Mouse (Mus musculus): ENCODE data around the gene Becn1. TPM values are rescaled to one million over a fixed set of nuclear protein-coding genes. Genes with fewer than 3 reads are reported as not detected.
"Not testable (repeated sequence)": the region's sequence is repeated elsewhere in the genome, so short reads cannot be mapped to it uniquely, and the experiment has no call there.

Gene Becn1
- total and polyA plus RNA-seq, 2 experiments from 2014 or later: 88.2 to 107 TPM

GRCm38 (mm10) chr11:101332537-101332936 is 30.5 kb upstream of the Becn1 start:
- Histone ChIP-seq H3K9ac (replicated peaks; ENCODE audit: low read depth, low read length) (no peak overlapping the region), H3K27me3 (ENCODE audit: control insufficient read depth, insufficient read depth, low read length) (no peaks in the 10 kb centered on the region), H3K4me1 (ENCODE audit: control insufficient read depth, insufficient read depth) (peaks cover 12% of the 10 kb centered on the region; the same call in 1 of the 2 replicates), H3K4me2 (ENCODE audit: low read depth, low read length) (peak overlapping the region; percentile 53), H3K36me3 (replicated peaks; ENCODE audit: control insufficient read depth, insufficient read depth, low read length) (no peaks in the 10 kb centered on the region), H3K4me3 (ENCODE audit: low read depth, low read length) (peak overlapping the region; percentile 44), H3K27ac (ENCODE audit: low read depth) (peak overlapping the region; percentile 32; the same call in 1 of the 2 replicates), H3K9me3 (replicated peaks; ENCODE audit: control insufficient read depth, low read length) (no peaks in the 10 kb centered on the region)
- TF ChIP-seq CTCF (IDR thresholded peaks at IDR 0.05; ENCODE audit: low read depth): no peak
- TF ChIP-seq EP300 (IDR thresholded peaks at IDR 0.05; ENCODE audit: low read depth): no peak
- DNase-seq (ENCODE audit: low spot score) (no peak), ATAC-seq (ENCODE audit: insufficient read depth, low read depth) (no peak)
- 54% methylated on average over 3 of the region's 3 CpGs for WGBS

- WGBS: 39% methylated on average over 6 of the region's 6 CpGs
- ATAC-seq (ENCODE audit: insufficient read depth, low read depth); H3K4me1 ChIP-seq (ENCODE audit: control insufficient read depth, insufficient read depth); H3K27me3 ChIP-seq (ENCODE audit: control insufficient read depth, insufficient read depth, low read length); H3K9me3 ChIP-seq (replicated peaks; ENCODE audit: control insufficient read depth, low read length); H3K36me3 ChIP-seq (replicated peaks; ENCODE audit: control insufficient read depth, insufficient read depth, low read length); DNase-seq (ENCODE audit: low spot score): not testable (repeated sequence)
- Histone ChIP-seq H3K4me3 (ENCODE audit: low read depth, low read length) (peak overlapping the region; percentile 44), H3K4me2 (ENCODE audit: low read depth, low read length) (peak overlapping the region; percentile 53), H3K27ac (ENCODE audit: low read depth) (peak overlapping the region; percentile 76), H3K9ac (replicated peaks; ENCODE audit: low read depth, low read length) (peak overlapping the region; percentile 40; the same call in 1 of the 2 replicates)
These were observed 28.9 kb upstream of the Becn1 start for GRCm38 (mm10) chr11:101330961-101331360.

GRCm38 (mm10) chr11:101330371-101330924 is 28.4 kb upstream of the Becn1 start, which contains the start of gene Aoc3:
TSS of gene Aoc3 (plus strand) at chr11:101330605.
- peak within 1 kb of the TSS; percentile 44 for H3K4me3 ChIP-seq (ENCODE audit: low read depth, low read length)

GRCm38 (mm10) chr11:101328941-101329635 is 27.0 kb upstream of the Becn1 start:
- Histone ChIP-seq H3K27ac (ENCODE audit: low read depth) (peak overlapping the region; percentile 36), H3K9ac (replicated peaks; ENCODE audit: low read depth, low read length) (no peak overlapping the region), H3K9me3 (replicated peaks; ENCODE audit: control insufficient read depth, low read length) (no peaks in the 10 kb centered on the region), H3K36me3 (replicated peaks; ENCODE audit: control insufficient read depth, insufficient read depth, low read length) (peaks cover 10% of the 10 kb centered on the region), H3K4me2 (ENCODE audit: low read depth, low read length) (no peak overlapping the region), H3K27me3 (ENCODE audit: control insufficient read depth, insufficient read depth, low read length) (no peaks in the 10 kb centered on the region), H3K4me1 (ENCODE audit: control insufficient read depth, insufficient read depth) (peaks cover 10% of the 10 kb centered on the region; the same call in 1 of the 2 replicates), H3K4me3 (ENCODE audit: low read depth, low read length) (no peak overlapping the region)
- 42% methylated on average over 6 of the region's 6 CpGs for WGBS
- ATAC-seq (ENCODE audit: insufficient read depth, low read depth): peak; percentile 40
- TF ChIP-seq EP300 (IDR thresholded peaks at IDR 0.05; ENCODE audit: low read depth) (no peak), CTCF (IDR thresholded peaks at IDR 0.05; ENCODE audit: low read depth) (no peak)
- DNase-seq (ENCODE audit: low spot score): peak; percentile 64

More at GRCm38 (mm10) chr11:101330371-101330924, 28.4 kb upstream of the Becn1 start, which contains the start of gene Aoc3:
- H3K27ac ChIP-seq (ENCODE audit: low read depth): peak within 1 kb of the TSS; percentile 76
- peaks cover 10% of the 10 kb centered on the region; the same call in 1 of the 2 replicates for H3K4me1 ChIP-seq (ENCODE audit: control insufficient read depth, insufficient read depth)
- peak within 1 kb of the TSS; percentile 53 for H3K4me2 ChIP-seq (ENCODE audit: low read depth, low read length)
- peak; percentile 55 for DNase-seq (ENCODE audit: low spot score)
- H3K36me3 ChIP-seq (replicated peaks; ENCODE audit: control insufficient read depth, insufficient read depth, low read length): peaks cover 4% of the 10 kb centered on the region; the same call in 1 of the 2 replicates
- no peaks in the 10 kb centered on the region for H3K27me3 ChIP-seq (ENCODE audit: control insufficient read depth, insufficient read depth, low read length)
- TF ChIP-seq EP300 (IDR thresholded peaks at IDR 0.05; ENCODE audit: low read depth) (no peak), CTCF (IDR thresholded peaks at IDR 0.05; ENCODE audit: low read depth) (no peak)
- 28% methylated on average over 7 of the region's 7 CpGs for WGBS
- peak; percentile 74 for ATAC-seq (ENCODE audit: insufficient read depth, low read depth)
- no peaks in the 10 kb centered on the region for H3K9me3 ChIP-seq (replicated peaks; ENCODE audit: control insufficient read depth, low read length)
- peak within 1 kb of the TSS; percentile 40 for H3K9ac ChIP-seq (replicated peaks; ENCODE audit: low read depth, low read length)

GRCm38 (mm10) chr11:101327311-101327710 is 25.2 kb upstream of the Becn1 start:
- Histone ChIP-seq H3K4me2 (ENCODE audit: low read depth, low read length) (no peak overlapping the region), H3K9me3 (replicated peaks; ENCODE audit: control insufficient read depth, low read length) (no peaks in the 10 kb centered on the region), H3K4me1 (ENCODE audit: control insufficient read depth, insufficient read depth) (peaks cover 10% of the 10 kb centered on the region; the same call in 1 of the 2 replicates), H3K36me3 (replicated peaks; ENCODE audit: control insufficient read depth, insufficient read depth, low read length) (peaks cover 21% of the 10 kb centered on the region), H3K27ac (ENCODE audit: low read depth) (no peak overlapping the region), H3K4me3 (ENCODE audit: low read depth, low read length) (no peak overlapping the region), H3K27me3 (ENCODE audit: control insufficient read depth, insufficient read depth, low read length) (no peaks in the 10 kb centered on the region), H3K9ac (replicated peaks; ENCODE audit: low read depth, low read length) (no peak overlapping the region)
- ATAC-seq (ENCODE audit: insufficient read depth, low read depth) (no peak), DNase-seq (ENCODE audit: low spot score) (no peak)
- WGBS: 49% methylated on average over 3 of the region's 3 CpGs
- TF ChIP-seq EP300 (IDR thresholded peaks at IDR 0.05; ENCODE audit: low read depth): no peak
- no peak for TF ChIP-seq CTCF (IDR thresholded peaks at IDR 0.05; ENCODE audit: low read depth)
